Mouse (Mus musculus) T-helper 17 cell (primary cell): ENCODE data around the gene H2al1i.
"Not testable (repeated sequence)": the region's sequence is repeated elsewhere in the genome, so short reads cannot be mapped to it uniquely, and the experiment has no call there.

Experiments
- in situ Hi-C, 2 experiments: fragments of 300-600 bp; cut with MboI, MseI; formaldehyde crosslinking; loops; 1 replicate in 1 of 2; 2 replicates in 1 of 2; pipeline ENCODE4 v1.15.1; 2025; ENCODE audit warnings: high pct_unique_total_duplicates in 2 of 2

Gene H2al1i

DNA sequence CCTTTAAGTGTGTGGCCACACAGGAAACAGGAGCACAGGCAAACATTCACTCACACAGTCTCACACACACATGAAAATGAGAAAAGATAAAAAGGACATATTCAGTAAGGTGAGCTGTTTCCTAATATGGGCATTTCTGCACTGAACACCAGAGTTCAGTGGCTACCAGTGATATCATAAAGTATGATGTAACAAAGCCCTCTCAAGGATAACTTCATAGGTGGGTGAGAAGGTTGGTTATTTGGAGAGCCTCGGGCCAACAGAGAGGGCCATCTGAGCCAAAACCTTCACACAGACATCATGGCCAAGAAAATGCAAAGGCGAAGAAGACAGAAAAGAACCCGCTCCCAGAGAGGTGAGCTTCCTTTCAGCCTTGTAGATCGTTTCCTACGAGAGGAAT lies at the start of gene H2al1i:
Gene H2al1i (plus strand): TSS at position 301 of the 400 bp plus-strand sequence.
- in situ Hi-C loops = loop anchor here (25.0 kb wide), 3 partner anchors 213 to 713 kb away; no protein-coding TSS in a partner anchor

- in situ Hi-C loops = no loop called here
These were observed 47.4 kb upstream of the H2al1i start for GRCm38 (mm10) chrX:11277083-11277482.

DNA sequence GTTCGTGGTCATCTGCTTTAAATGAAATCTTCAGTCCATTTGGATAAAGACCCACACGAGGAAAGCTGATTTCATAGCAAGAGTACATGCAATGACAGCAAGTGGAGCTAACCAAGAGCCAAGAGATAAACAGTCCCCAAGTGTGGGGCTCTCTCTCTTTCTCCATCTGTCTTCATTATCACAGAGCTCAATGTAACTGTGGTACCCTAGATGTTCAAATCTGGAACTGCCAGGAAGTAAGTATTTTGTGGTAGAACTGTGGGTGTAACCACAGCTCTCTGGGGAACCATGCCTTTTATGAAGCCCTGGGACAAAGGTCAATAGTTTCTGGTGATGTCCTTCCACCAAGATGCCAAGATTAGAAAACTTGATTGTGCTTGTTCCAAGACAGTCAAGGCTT lies 43.7 kb upstream of the H2al1i start:
- in situ Hi-C loops = no loop called here

- in situ Hi-C loops = no loop called here
These were observed 36.1 kb upstream of the H2al1i start for GRCm38 (mm10) chrX:11288306-11288882.

- in situ Hi-C loops = no loop called here
These were observed 35.2 kb upstream of the H2al1i start for GRCm38 (mm10) chrX:11289244-11289643.

GRCm38 (mm10) chrX:11298957-11299356 lies 25.5 kb upstream of the H2al1i start, which contains the start of gene H2al1a:
TSS of gene H2al1a (plus strand) at chrX:11299257.
- in situ Hi-C loops = not testable (repeated sequence)

- in situ Hi-C loops = loop anchor here (25.0 kb wide), 3 partner anchors 215 to 735 kb away; no protein-coding TSS in a partner anchor
These were observed 22.3 kb upstream of the H2al1i start, which contains the start of gene H2al1b for GRCm38 (mm10) chrX:11302132-11302531. TSS of gene H2al1b (plus strand) at chrX:11302432.

DNA sequence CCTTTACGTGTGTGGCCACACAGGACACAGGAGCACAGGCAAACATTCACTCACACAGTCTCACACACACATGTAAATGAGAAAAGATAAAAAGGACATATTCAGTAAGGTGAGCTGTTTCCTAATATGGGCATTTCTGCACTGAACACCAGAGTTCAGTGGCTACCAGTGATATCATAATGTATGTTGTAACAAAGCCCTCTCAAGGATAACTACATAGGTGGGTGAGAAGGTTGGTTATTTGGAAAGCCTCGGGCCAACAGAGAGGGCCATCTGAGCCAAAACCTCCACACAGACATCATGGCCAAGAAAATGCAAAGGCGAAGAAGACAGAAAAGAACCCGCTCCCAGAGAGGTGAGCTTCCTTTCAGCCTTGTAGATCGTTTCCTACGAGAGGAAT lies 19.1 kb upstream of the H2al1i start, which contains the start of gene H2al1c:
Gene H2al1c (plus strand): TSS at position 301 of the 400 bp plus-strand sequence.
- in situ Hi-C loops = loop anchor here (25.0 kb wide), 3 partner anchors 218 to 732 kb away; no protein-coding TSS in a partner anchor

- in situ Hi-C loops = loop anchor here (25.0 kb wide), 3 partner anchors 221 to 729 kb away; no protein-coding TSS in a partner anchor
These were observed 15.9 kb upstream of the H2al1i start, which contains the start of gene H2al1d for GRCm38 (mm10) chrX:11308524-11308923. TSS of gene H2al1d (plus strand) at chrX:11308824.

- in situ Hi-C loops = loop anchor here (25.0 kb wide), 3 partner anchors 224 to 726 kb away; no protein-coding TSS in a partner anchor
These were observed 12.8 kb upstream of the H2al1i start, which contains the start of gene H2al1e for GRCm38 (mm10) chrX:11311634-11312033. TSS of gene H2al1e (plus strand) at chrX:11311934.

DNA sequence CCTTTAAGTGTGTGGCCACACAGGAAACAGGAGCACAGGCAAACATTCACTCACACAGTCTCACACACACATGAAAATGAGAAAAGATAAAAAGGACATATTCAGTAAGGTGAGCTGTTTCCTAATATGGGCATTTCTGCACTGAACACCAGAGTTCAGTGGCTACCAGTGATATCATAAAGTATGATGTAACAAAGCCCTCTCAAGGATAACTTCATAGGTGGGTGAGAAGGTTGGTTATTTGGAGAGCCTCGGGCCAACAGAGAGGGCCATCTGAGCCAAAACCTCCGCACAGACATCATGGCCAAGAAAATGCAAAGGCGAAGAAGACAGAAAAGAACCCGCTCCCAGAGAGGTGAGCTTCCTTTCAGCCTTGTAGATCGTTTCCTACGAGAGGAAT lies 9.6 kb upstream of the H2al1i start, which contains the start of gene H2al1f:
Gene H2al1f (plus strand): TSS at position 301 of the 400 bp plus-strand sequence.
- in situ Hi-C loops = loop anchor here (25.0 kb wide), 3 partner anchors 222 to 722 kb away; no protein-coding TSS in a partner anchor

- in situ Hi-C loops = loop anchor here (25.0 kb wide), 3 partner anchors 219 to 719 kb away; no protein-coding TSS in a partner anchor
These were observed 6.5 kb upstream of the H2al1i start, which contains the start of gene H2al1g for GRCm38 (mm10) chrX:11317956-11318355. TSS of gene H2al1g (plus strand) at chrX:11318256.

GRCm38 (mm10) chrX:11321192-11321591 lies 3.3 kb upstream of the H2al1i start, which contains the start of gene H2al1h:
TSS of gene H2al1h (plus strand) at chrX:11321492.
- in situ Hi-C loops = loop anchor here (25.0 kb wide), 3 partner anchors 216 to 716 kb away; no protein-coding TSS in a partner anchor

- in situ Hi-C loops = not testable (repeated sequence)
These were observed 3.1 kb downstream of the H2al1i start, which contains the start of gene H2al1j for GRCm38 (mm10) chrX:11327522-11327921. TSS of gene H2al1j (plus strand) at chrX:11327822.

GRCm38 (mm10) chrX:11345762-11346161 lies 21.3 kb downstream of the H2al1i start:
- in situ Hi-C loops = no loop called here

GRCm38 (mm10) chrX:11346756-11347155 lies 22.3 kb downstream of the H2al1i start:
- in situ Hi-C loops = no loop called here

DNA sequence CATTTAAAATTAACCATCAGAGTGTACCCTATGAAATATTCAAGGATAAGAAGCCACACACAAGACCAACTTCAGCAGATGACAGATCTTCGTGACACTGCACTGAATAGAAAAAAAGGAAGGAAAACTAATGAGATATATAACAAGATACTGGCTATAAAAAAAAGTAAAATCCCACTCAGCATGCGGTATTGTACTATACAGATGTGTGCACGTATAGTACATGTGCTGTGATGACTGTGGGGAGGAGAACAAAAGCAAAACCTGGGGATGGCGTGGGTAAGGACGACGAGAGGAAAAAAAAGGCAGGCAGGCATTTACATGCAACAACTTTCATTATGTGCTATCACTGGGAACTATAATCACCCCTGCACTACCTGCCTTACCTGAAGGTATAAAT lies 36.4 kb downstream of the H2al1i start:
- in situ Hi-C loops = no loop called here

GRCm38 (mm10) chrX:11361261-11361660 lies 36.8 kb downstream of the H2al1i start:
- in situ Hi-C loops = no loop called here

GRCm38 (mm10) chrX:11363890-11364289 lies 39.4 kb downstream of the H2al1i start:
- in situ Hi-C loops = no loop called here

- in situ Hi-C loops = no loop called here
These were observed 40.7 kb downstream of the H2al1i start for GRCm38 (mm10) chrX:11365151-11365550.
